In the genomic region with DNA sequence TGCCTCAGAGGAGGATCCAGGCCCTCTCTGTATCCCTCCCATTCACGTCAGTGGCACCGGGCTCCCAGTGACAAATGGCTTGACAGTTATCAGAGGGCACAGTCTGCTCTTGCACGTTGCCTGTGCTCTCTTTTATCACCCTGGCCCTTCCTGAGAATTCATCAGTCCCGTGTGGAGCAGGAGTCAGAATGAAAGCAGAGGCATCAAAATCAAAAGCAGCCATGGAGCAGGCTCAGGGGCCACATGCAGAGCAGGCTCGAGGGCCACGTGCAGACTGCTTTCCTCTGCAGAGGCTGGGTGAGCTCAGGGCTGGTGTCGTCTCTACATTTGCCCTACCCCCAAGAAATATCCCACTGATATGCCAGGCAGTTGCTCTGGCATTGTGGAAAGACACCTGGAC, we compare ENCODE assay signal across 9 mouse cellular contexts. TPM values are rescaled to one million over a fixed set of nuclear protein-coding genes. Genes with fewer than 3 reads are reported as not detected.
DNase-seq lines count a peak whose midpoint lies in the region; ATAC-seq and TF ChIP-seq lines count a peak whose summit lies in the region.
"Had no signal": no experiment of that assay in that cellular context is flagged by ENCODE, and none has a peak within 500 bp of the region (broad histone marks: within the 10 kb centered on the region; RNA-seq: fewer than 3 reads in every experiment).

No protein-coding gene starts in this region.

- 0 out of 2 replicates have a peak overlapping the region, but pooled peaks have one; percentile 47 for H3K4me2 ChIP-seq in lung, embryonic 14.5 days
- no peak overlapping the region for H3K4me2 ChIP-seq in intestine, embryonic 14.5 days (ENCODE audit: low read length)
- H3K4me2 ChIP-seq in midbrain, embryonic 15.5 days, result no peak overlapping the region

- H3K36me3 ChIP-seq in lung, embryonic 14.5 days (ENCODE audit: insufficient read depth), result no peaks in the 10 kb centered on the region
- no peaks in the 10 kb centered on the region for H3K36me3 ChIP-seq in intestine, embryonic 14.5 days (ENCODE audit: control insufficient read depth, insufficient read depth, low read length)
- H3K36me3 ChIP-seq in midbrain, embryonic 15.5 days (replicated peaks), result no peaks in the 10 kb centered on the region
- H3K36me3 ChIP-seq: neural tube, embryonic 12.5 days had no signal

- peaks cover 20% of the 10 kb centered on the region for H3K4me1 ChIP-seq in lung, embryonic 14.5 days (ENCODE audit: insufficient read depth)
- peaks cover 19% of the 10 kb centered on the region; the same call in 1 of the 2 replicates for H3K4me1 ChIP-seq in intestine, embryonic 14.5 days (replicated peaks; ENCODE audit: control insufficient read depth, insufficient read depth, low read length)
- H3K4me1 ChIP-seq in midbrain, embryonic 15.5 days, result peaks cover 21% of the 10 kb centered on the region

- TF ChIP-seq CTCF in lung, embryonic 14.5 days (IDR thresholded peaks at IDR 0.05; ENCODE audit: low read depth), result no peak

- no peak for ATAC-seq in lung, embryonic 14.5 days (ENCODE audit: insufficient read depth)
- peak; percentile 50; the same call in 1 of the 2 replicates for ATAC-seq in intestine, embryonic 14.5 days (replicated peaks; ENCODE audit: low FRiP score, low TSS enrichment, low read depth)
- peak; percentile 8 for ATAC-seq in midbrain, embryonic 15.5 days (replicated peaks)

- H3K9me3 ChIP-seq in lung, embryonic 14.5 days (ENCODE audit: low read depth, low read length), result no peaks in the 10 kb centered on the region
- H3K9me3 ChIP-seq in intestine, embryonic 14.5 days (ENCODE audit: control insufficient read depth, low read length), result no peaks in the 10 kb centered on the region
- no peaks in the 10 kb centered on the region for H3K9me3 ChIP-seq in midbrain, embryonic 15.5 days
- H3K9me3 ChIP-seq: neural tube, embryonic 12.5 days had no signal

- DNase-seq in adrenal gland, adult (ENCODE audit: inconsistent age in 2 of 2, low spot score in 1 of 2), result peak; percentile 63 to 75
- no peak for DNase-seq in adrenal gland, adult 8-10 months
- DNase-seq in lung, embryonic 14.5 days, result no peak
- no peak for DNase-seq in lung, postnatal 10 days
- DNase-seq in intestine, embryonic 14.5 days (ENCODE audit: low spot score), result no peak
- no peak for DNase-seq in urinary bladder, postnatal 4 days (ENCODE audit: low spot score in 2 of 2)
- DNase-seq in right cerebral cortex, postnatal 14 days, result no peak

- no peak overlapping the region for H3K4me3 ChIP-seq in lung, embryonic 14.5 days (ENCODE audit: low read depth, low read length)
- no peak overlapping the region for H3K4me3 ChIP-seq in intestine, embryonic 14.5 days (ENCODE audit: low read depth, low read length)
- no peak overlapping the region for H3K4me3 ChIP-seq in midbrain, embryonic 15.5 days
- H3K4me3 ChIP-seq: neural tube, embryonic 12.5 days had no signal

- H3K9ac ChIP-seq in lung, embryonic 14.5 days, result no peak overlapping the region
- H3K9ac ChIP-seq in intestine, embryonic 14.5 days (ENCODE audit: low read length), result no peak overlapping the region
- no peak overlapping the region for H3K9ac ChIP-seq in midbrain, embryonic 15.5 days
- H3K9ac ChIP-seq: neural tube, embryonic 12.5 days had no signal

- WGBS in lung, embryonic 14.5 days, result 12% methylated on average over 7 of the region's 7 CpGs
- 27% methylated on average over 7 of the region's 7 CpGs for WGBS in intestine, embryonic 14.5 days
- WGBS in midbrain, embryonic 15.5 days, result 41% methylated on average over 7 of the region's 7 CpGs

- peak overlapping the region; percentile 77 for H3K27ac ChIP-seq in lung, embryonic 14.5 days (ENCODE audit: low read depth)
- peak overlapping the region; percentile 33; the same call in 1 of the 2 replicates for H3K27ac ChIP-seq in intestine, embryonic 14.5 days (ENCODE audit: low read depth)
- peak overlapping the region; percentile 73 for H3K27ac ChIP-seq in midbrain, embryonic 15.5 days
- H3K27ac ChIP-seq: neural tube, embryonic 12.5 days had no signal

- no peaks in the 10 kb centered on the region for H3K27me3 ChIP-seq in lung, embryonic 14.5 days (ENCODE audit: insufficient read depth, low read length)
- no peaks in the 10 kb centered on the region for H3K27me3 ChIP-seq in intestine, embryonic 14.5 days (replicated peaks; ENCODE audit: control insufficient read depth, insufficient read depth, low read length)
- H3K27me3 ChIP-seq in midbrain, embryonic 15.5 days (replicated peaks), result no peaks in the 10 kb centered on the region
- H3K27me3 ChIP-seq: neural tube, embryonic 12.5 days had no signal

RNA-seq across cellular contexts. Expression of gene Dapp1, which starts 29.5 kb away (rescaled TPM):
- total RNA-seq in adrenal gland, adult 8-10 months (2022), result 10 to 100 TPM in 1 of 4 experiments, 1 to 10 TPM in 3; 3.9 to 11.2 (median 7.0) TPM
- 8.0 and 8.1 TPM in 2 replicates for polyA plus RNA-seq in lung, embryonic 14.5 days (2014; fragmentation: Nextera tagmentation; extraction: Ambion mirVana)
- 14.4 and 14.5 TPM in 2 replicates for polyA plus RNA-seq in intestine, embryonic 14.5 days (2014; fragmentation: Nextera tagmentation; extraction: Ambion mirVana)
- 1.0 and 1.4 TPM in 2 replicates for polyA plus RNA-seq in midbrain, embryonic 15.5 days (2015; fragmentation: Nextera tagmentation; extraction: Ambion mirVana)

RNA-seq across cellular contexts. Expression of gene Lamtor3, which starts 33.5 kb away (rescaled TPM):
- total RNA-seq in adrenal gland, adult 8-10 months (2022), result 10 to 100 TPM; 62.8 to 80.3 (median 71.5) TPM
- polyA plus RNA-seq in lung, embryonic 14.5 days (2014; fragmentation: Nextera tagmentation; extraction: Ambion mirVana), result 97.2 and 103 TPM in 2 replicates
- 106 and 110 TPM in 2 replicates for polyA plus RNA-seq in intestine, embryonic 14.5 days (2014; fragmentation: Nextera tagmentation; extraction: Ambion mirVana)
- polyA plus RNA-seq in midbrain, embryonic 15.5 days (2015; fragmentation: Nextera tagmentation; extraction: Ambion mirVana), result 133 and 134 TPM in 2 replicates

Comparison
In these comparisons a context has a peak if more than half of its experiments do, and no peak if none do; other contexts are left out.
1. DNase-seq: peak in adrenal gland, adult (2 of 2); none in adrenal gland, adult 8-10 months (single experiment), lung, embryonic 14.5 days (single experiment), lung, postnatal 10 days (single experiment), intestine, embryonic 14.5 days (single experiment), urinary bladder, postnatal 4 days (0 of 2) and right cerebral cortex, postnatal 14 days (single experiment).
2. Peak in every context shown above with its lines, with median percentiles within 50 percentile points of each other: H3K27ac ChIP-seq.